Mouse (Mus musculus) kidney, postnatal 14 days (tissue): ENCODE results near the gene Fam104a.

Source experiments
- DNase-seq: peaks from one replicate; pipeline ENCODE4 v3.0.0; 2022; ENCODE audit warnings: mixed read lengths

The Fam104a gene

DNA sequence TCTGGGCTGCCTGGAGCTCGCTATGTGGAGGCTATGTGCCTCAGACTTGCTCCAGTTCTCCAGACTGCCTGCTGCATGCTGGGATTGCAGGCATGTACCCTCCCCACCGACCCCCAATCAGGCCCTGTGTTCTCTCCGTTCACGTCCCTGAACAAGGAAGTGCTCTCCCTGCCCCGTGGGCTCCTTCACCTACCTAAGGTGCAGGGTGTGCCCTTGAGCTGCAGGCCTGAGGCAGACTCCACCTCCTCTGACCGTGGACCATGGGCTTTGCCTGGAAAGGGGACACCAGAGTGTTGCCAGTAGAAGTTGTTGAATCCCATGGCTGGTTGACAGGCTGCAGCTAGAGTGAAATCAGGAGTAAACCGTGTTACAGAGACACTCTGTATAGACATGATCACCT is 15.7 kb upstream of the Fam104a start:
- DNase-seq, result no peak

DNA sequence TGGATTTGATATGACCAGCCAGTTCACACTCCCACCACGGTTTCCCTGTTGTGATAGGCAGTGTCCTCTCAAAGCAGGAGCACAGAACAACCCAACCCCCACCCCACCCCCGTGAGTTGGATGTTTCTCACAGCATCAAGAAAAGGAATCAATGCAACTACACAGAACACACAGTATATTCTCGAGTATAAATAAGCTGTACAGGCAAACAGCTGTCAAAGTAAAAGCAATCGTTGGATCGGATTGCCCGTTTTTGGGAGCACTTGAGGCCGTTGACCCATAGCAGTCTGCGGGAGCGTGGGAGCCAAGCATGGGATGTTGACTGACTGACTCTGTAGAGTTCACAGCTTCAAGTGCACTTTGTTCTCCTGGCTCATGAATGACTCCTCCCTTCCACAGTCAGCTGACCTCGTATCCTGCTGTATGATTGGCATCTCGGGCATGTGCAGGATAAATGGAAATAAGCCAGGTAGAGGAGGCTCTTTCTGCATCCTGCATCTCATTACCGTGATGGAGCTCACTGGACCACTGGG is 14.1 kb upstream of the Fam104a start:
- DNase-seq, result peak; percentile 82

DNA sequence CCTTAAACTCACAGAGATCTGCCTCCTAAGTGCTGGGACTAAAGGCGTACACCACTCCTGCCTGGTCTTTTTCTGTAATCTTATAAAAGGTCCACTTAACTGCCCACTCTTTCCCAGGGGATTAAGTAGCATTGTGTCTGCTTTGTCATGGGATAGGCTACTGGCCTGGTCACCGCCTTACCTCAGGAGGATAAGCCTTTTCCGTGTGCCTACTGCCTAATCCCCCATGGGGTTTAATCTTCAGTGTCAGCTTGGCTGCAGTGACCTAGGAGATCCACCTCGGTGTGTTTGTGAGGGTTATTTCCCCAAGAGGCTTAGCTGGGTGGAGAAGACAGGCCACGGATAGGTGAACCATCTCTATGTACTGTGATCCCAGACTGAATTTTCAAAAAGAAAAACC is 13.6 kb upstream of the Fam104a start:
- no peak for DNase-seq

GRCm38 (mm10) chr11:113691851-113692250 is 7.9 kb upstream of the Fam104a start:
- DNase-seq, result no peak

- peak; percentile 52 for DNase-seq
These were observed 7.4 kb upstream of the Fam104a start for GRCm38 (mm10) chr11:113691318-113691717.

DNA sequence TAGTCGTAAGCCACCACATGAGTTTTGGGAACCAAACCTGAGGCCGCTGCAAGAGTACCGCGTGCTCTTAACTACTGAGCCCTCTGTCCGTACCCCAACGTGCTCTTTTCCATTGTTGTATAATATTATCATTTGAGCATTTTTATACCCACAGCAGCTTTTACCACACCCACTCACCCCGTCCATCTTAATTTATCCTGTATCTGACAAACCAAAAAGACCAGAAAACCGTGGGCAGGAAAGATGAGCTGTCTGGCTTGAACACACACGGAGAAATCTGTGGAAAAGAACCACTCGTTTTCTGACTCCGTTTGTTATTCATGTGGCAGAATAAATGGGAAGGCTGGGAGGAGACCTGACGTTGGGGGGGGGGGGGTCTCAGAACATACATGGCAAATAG is 6.6 kb upstream of the Fam104a start:
- DNase-seq, result no peak

- DNase-seq, result no peak
These were observed 3.1 kb upstream of the Fam104a start for GRCm38 (mm10) chr11:113687031-113687430.

- DNase-seq, result no peak
These were observed 912 bp upstream of the Fam104a start for GRCm38 (mm10) chr11:113684707-113685426.

GRCm38 (mm10) chr11:113683627-113683956 is 363 bp downstream of the Fam104a start:
- no peak for DNase-seq

- DNase-seq, result peak; percentile 75
These were observed 893 bp downstream of the Fam104a start for GRCm38 (mm10) chr11:113682897-113683626.

DNA sequence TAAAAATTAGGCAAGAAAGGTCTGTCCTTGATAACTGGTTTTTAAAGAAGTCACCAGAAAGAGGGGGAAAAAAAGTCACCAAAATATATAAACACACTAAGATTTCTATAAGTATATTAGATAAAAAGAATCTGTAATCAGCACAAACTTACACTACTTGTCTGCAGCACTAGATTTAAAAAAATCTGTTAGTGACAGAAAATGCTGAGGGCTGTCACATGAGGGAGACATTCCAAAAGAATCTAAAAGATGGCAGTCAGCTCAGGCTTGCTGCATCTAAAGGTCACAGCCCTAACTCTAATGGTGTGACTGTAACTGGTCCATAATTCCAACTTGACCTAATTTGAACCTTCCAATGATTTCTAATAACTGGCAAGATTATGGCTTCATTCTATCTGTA is 2.0 kb downstream of the Fam104a start:
- DNase-seq, result no peak

DNA sequence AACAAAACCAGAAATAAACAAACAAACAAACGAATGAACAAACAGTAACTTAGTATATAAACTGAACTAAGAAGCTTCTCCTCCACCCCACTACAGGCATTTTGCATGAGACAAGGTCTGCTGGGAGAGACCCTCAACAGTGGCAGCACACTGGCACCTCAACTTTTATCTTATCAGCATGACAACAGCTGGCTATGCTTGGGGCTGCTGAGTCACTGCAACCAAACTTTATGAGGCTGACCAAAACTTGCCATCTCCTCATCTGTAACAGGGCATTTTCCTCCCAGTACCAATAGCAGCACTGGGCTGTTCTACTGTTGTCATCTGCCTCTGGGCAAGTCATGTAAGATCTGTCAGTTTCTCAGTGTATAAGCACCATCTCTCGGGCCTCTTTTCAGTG is 3.0 kb downstream of the Fam104a start:
- no peak for DNase-seq

- peak; percentile 32 for DNase-seq
These were observed 5.6 kb downstream of the Fam104a start for GRCm38 (mm10) chr11:113678373-113678772.

DNA sequence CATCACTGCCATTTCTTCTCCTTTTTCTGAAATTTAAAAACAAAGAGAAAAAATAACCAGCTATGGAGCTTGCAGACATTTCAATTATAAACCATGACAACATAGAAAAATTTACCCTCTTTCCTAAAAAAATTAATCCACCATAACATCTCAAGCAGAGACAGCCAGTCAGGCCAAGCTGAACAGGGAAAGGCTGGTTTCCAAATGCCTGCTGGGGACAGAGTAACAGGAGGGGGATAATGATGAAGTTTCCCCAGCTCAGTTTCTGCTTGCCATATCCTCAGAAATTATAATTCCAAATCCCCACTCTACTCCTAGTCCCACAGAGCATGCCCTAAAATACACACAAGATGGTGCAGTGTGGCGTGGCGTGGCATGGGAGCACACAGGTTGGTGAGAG is 6.6 kb downstream of the Fam104a start:
- DNase-seq, result no peak

- DNase-seq, result no peak
These were observed 7.1 kb downstream of the Fam104a start for GRCm38 (mm10) chr11:113676847-113677246.

- DNase-seq, result no peak
These were observed 9.4 kb downstream of the Fam104a start for GRCm38 (mm10) chr11:113674595-113674994.

- DNase-seq, result no peak
These were observed 10.3 kb downstream of the Fam104a start for GRCm38 (mm10) chr11:113673614-113674013.

GRCm38 (mm10) chr11:113669711-113670110 is 14.2 kb downstream of the Fam104a start:
- DNase-seq, result no peak

GRCm38 (mm10) chr11:113668857-113669256 is 15.1 kb downstream of the Fam104a start:
- DNase-seq, result no peak

GRCm38 (mm10) chr11:113667704-113668103 is 16.3 kb downstream of the Fam104a start:
- DNase-seq, result no peak

GRCm38 (mm10) chr11:113667122-113667521 is 16.8 kb downstream of the Fam104a start:
- DNase-seq, result peak; percentile 71

GRCm38 (mm10) chr11:113666648-113667047 is 17.3 kb downstream of the Fam104a start:
- DNase-seq, result peak; percentile 68

GRCm38 (mm10) chr11:113666205-113666604 is 17.8 kb downstream of the Fam104a start:
- no peak for DNase-seq

GRCm38 (mm10) chr11:113664279-113664678 is 19.7 kb downstream of the Fam104a start:
- DNase-seq, result no peak
